Mouse (Mus musculus) thymus, postnatal 36 days (tissue): ENCODE measurements around the gene Ppp2r5e.

Experiments
- DNase-seq, 2 experiments: peaks; one replicate each; pipeline ENCODE4 v3.0.0; 2022; ENCODE audit warnings: mixed read lengths in 2 of 2

The Ppp2r5e gene

DNA sequence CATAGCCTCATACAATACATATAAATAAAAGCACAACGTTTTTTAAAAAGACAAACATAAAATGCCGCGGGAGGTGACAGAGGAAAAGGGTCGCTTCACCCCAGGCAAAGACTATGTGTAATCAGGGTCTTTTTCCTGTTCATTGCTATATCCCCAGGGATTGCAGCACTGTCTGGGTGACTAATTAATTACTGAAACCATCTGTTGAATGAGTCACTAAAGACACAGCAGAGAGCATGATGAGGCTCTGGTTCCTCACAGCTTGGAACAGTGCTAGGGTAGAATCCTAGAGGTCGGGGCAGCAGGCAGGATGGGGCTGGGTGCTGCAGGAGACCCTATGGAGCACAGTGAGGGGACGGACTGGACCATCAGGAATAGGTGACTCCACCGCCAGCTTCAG is 170.2 kb downstream of the Ppp2r5e start:
- no peak for DNase-seq

- no peak for DNase-seq
Measured at GRCm38 (mm10) chr12:75424817-75425216, 171.2 kb downstream of the Ppp2r5e start.

GRCm38 (mm10) chr12:75424359-75424758 is 171.7 kb downstream of the Ppp2r5e start:
- DNase-seq = no peak

DNA sequence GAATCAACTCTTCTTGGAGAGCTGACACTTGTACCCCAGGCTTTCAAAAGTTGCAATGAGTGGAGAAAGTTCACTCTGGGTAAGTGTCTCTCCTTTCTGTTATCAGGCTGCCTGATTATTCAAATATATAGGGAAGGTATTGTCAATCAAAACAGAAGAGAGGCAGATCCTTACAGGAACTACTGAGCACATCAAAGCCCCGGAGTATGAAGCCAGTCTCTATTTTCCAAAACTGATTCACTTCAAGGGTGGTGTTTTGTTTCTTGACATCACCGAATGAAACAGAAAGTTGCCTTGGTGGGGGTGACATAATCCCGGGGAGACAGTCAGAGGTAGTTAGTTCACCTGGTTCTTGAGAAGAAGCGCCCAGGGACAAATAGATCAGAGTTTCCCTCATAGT is 179.4 kb downstream of the Ppp2r5e start, which contains the start of gene Gphb5:
Gene Gphb5, minus strand, starts transcription at position 101 of the 400 bp plus-strand sequence.
- no peak for DNase-seq

- DNase-seq = peak in 1 of 2 experiments; percentile 27
Measured at GRCm38 (mm10) chr12:75414991-75415390, 181.1 kb downstream of the Ppp2r5e start.

- DNase-seq = no peak
Measured at GRCm38 (mm10) chr12:75412964-75413363, 183.1 kb downstream of the Ppp2r5e start.
